Mouse (Mus musculus): ENCODE results near the gene Fcgrt. TPM values are rescaled to one million over a fixed set of nuclear protein-coding genes. Genes with fewer than 3 reads are reported as not detected.

Gene Fcgrt
- total RNA-seq, 1 experiment: 10.6 TPM

DNA sequence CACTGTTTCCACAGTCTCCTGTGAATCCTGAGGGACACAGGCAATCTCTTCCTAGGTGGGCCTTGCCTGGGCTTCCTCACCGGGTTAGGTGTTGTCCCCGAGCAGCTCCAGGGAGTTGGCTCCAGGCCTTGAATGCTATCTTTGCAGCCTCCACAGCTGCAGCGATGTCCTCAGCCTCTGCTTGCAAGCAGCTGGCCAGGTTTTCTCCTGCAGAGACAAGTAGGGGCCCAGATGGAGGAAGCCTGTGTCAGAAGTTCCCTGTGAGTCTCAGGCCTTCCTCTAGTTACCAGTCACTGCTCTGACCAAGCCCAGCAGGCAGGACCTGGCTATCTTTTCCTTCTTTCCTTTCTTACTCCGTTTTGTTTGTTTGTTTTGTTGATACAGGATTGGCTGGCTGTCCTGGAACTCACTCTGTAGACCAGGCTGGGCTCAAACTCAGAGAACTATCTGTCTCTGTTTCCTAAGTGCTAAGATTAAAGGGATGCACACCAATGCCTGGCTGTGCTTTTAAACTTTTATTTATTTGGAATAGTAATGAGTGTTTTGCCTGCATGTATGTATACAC is 45.0 kb upstream of the Fcgrt start:
- in situ Hi-C loops (cut with MboI; ENCODE audit: low sequenced_read_pairs in 2 of 2, unreplicated experiment in 2 of 2): no loop called here
- Histone ChIP-seq H3K27ac (ENCODE audit: insufficient read depth, low read depth, low read length, poor library complexity, severe bottlenecking) (no peak overlapping the region), H3K9ac (ENCODE audit: insufficient read depth, low read depth, low read length, poor library complexity, severe bottlenecking) (no peak overlapping the region)

DNA sequence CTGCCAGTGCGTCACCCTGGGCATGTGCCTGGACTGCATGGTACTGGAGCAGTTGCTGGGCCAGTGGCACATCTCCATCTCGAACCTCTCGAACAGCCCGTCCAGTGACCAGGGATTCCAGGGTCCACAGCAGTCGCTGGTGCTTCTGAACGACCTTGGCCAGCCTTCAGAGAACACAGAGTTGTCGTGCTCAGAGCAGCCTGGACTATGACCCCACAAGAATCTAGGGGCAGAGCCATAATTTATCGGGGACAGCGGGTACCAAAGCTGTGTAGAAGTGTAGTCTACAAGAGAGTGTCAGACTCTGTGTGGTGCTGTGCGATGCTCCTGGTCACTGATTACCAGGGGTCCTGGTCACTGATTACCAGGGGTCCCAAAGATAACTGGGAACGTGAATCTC is 44.2 kb upstream of the Fcgrt start:
- in situ Hi-C loops (cut with MboI; ENCODE audit: low sequenced_read_pairs in 2 of 2, unreplicated experiment in 2 of 2): no loop called here
- H3K4me1 ChIP-seq (ENCODE audit: control insufficient read depth in 2 of 2, insufficient read depth in 2 of 2, low read length in 2 of 2, poor library complexity in 1 of 2): peaks cover 2 to 3% of the 10 kb centered on the region in 2 experiments; a peak in 2 of 4 replicates
- no peaks in the 10 kb centered on the region for H3K9me3 ChIP-seq (ENCODE audit: control insufficient read depth, insufficient read depth, low read depth, low read length)
- no peak overlapping the region for H3K9ac ChIP-seq (ENCODE audit: insufficient read depth, low read depth, low read length, poor library complexity, severe bottlenecking)
- peaks cover 29% of the 10 kb centered on the region for H3K36me3 ChIP-seq (ENCODE audit: control insufficient read depth, insufficient read depth, low read length, poor library complexity, severe bottlenecking)
- TF ChIP-seq HCFC1 (IDR thresholded peaks at IDR 0.05; ENCODE audit: borderline replicate concordance, insufficient read depth, low read length): no peak
- no peak for TF ChIP-seq MAFK (IDR thresholded peaks at IDR 0.05; ENCODE audit: insufficient read depth, low read depth, low read length)
- no peak for TF ChIP-seq ZC3H11A (IDR thresholded peaks at IDR 0.05; ENCODE audit: borderline replicate concordance, low read depth, low read length)
- no peak for TF ChIP-seq CHD2 (IDR thresholded peaks at IDR 0.05; ENCODE audit: low read depth, low read length)
- no peak for TF ChIP-seq ZNF384 (IDR thresholded peaks at IDR 0.05; ENCODE audit: low read depth, low read length)
- no peak overlapping the region for H3K27ac ChIP-seq (ENCODE audit: insufficient read depth, low read depth, low read length, poor library complexity, severe bottlenecking)
- DNase-seq (ENCODE audit: low read depth, low spot score): no peak
- no peak overlapping the region for H3K4me3 ChIP-seq (ENCODE audit: insufficient read depth in 1 of 2, low read depth in 1 of 2, low read length in 2 of 2, poor library complexity in 1 of 2, severe bottlenecking in 1 of 2)

More for the DNA sequence above, 45.0 kb upstream of the Fcgrt start:
- DNase-seq (ENCODE audit: low read depth, low spot score): no peak
- TF ChIP-seq ZNF384 (IDR thresholded peaks at IDR 0.05; ENCODE audit: low read depth, low read length) (no peak), CHD2 (IDR thresholded peaks at IDR 0.05; ENCODE audit: low read depth, low read length) (no peak), MAFK (IDR thresholded peaks at IDR 0.05; ENCODE audit: insufficient read depth, low read depth, low read length) (no peak), HCFC1 (IDR thresholded peaks at IDR 0.05; ENCODE audit: borderline replicate concordance, insufficient read depth, low read length) (no peak), ZC3H11A (IDR thresholded peaks at IDR 0.05; ENCODE audit: borderline replicate concordance, low read depth, low read length) (no peak)
- H3K4me3 ChIP-seq (ENCODE audit: insufficient read depth in 1 of 2, low read depth in 1 of 2, low read length in 2 of 2, poor library complexity in 1 of 2, severe bottlenecking in 1 of 2): no peak overlapping the region
- peaks cover 24% of the 10 kb centered on the region for H3K36me3 ChIP-seq (ENCODE audit: control insufficient read depth, insufficient read depth, low read length, poor library complexity, severe bottlenecking)
- H3K9me3 ChIP-seq (ENCODE audit: control insufficient read depth, insufficient read depth, low read depth, low read length): no peaks in the 10 kb centered on the region
- H3K4me1 ChIP-seq (ENCODE audit: control insufficient read depth in 2 of 2, insufficient read depth in 2 of 2, low read length in 2 of 2, poor library complexity in 1 of 2): peaks cover 3 to 4% of the 10 kb centered on the region in 2 experiments; a peak in 3 of 4 replicates

DNA sequence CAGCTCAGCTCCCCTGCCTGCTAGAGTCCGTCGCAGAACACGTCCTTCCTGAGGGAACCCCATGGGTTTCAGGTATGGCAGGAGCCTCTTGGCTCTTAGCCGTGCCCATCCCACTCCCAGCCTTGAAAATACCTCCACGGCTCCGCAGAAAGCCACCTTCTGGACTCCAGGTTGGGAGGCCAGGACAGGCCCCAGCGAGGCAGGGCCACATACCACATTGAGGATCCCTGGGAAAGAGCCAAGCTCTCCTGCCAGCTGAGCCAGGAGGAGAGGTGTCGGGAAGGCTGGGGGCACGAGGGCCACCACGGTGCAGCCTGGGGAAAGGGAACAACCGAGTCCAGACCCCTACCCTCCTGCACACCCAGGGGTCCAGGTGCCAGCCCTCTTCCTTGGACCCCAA is 43.6 kb upstream of the Fcgrt start:
- in situ Hi-C loops (cut with MboI; ENCODE audit: low sequenced_read_pairs in 2 of 2, unreplicated experiment in 2 of 2): no loop called here
- no peak for DNase-seq (ENCODE audit: low read depth, low spot score)
- no peak overlapping the region for H3K9ac ChIP-seq (ENCODE audit: insufficient read depth, low read depth, low read length, poor library complexity, severe bottlenecking)
- H3K4me1 ChIP-seq (ENCODE audit: control insufficient read depth in 2 of 2, insufficient read depth in 2 of 2, low read length in 2 of 2, poor library complexity in 1 of 2): peaks cover 2 to 3% of the 10 kb centered on the region in 2 experiments; a peak in 2 of 4 replicates
- H3K36me3 ChIP-seq (ENCODE audit: control insufficient read depth, insufficient read depth, low read length, poor library complexity, severe bottlenecking): peaks cover 34% of the 10 kb centered on the region
- H3K9me3 ChIP-seq (ENCODE audit: control insufficient read depth, insufficient read depth, low read depth, low read length): no peaks in the 10 kb centered on the region
- no peak overlapping the region for H3K4me3 ChIP-seq (ENCODE audit: insufficient read depth in 1 of 2, low read depth in 1 of 2, low read length in 2 of 2, poor library complexity in 1 of 2, severe bottlenecking in 1 of 2)
- TF ChIP-seq MAFK (IDR thresholded peaks at IDR 0.05; ENCODE audit: insufficient read depth, low read depth, low read length) (no peak), HCFC1 (IDR thresholded peaks at IDR 0.05; ENCODE audit: borderline replicate concordance, insufficient read depth, low read length) (no peak), CHD2 (IDR thresholded peaks at IDR 0.05; ENCODE audit: low read depth, low read length) (no peak), ZNF384 (IDR thresholded peaks at IDR 0.05; ENCODE audit: low read depth, low read length) (no peak)
- no peak overlapping the region for H3K27ac ChIP-seq (ENCODE audit: insufficient read depth, low read depth, low read length, poor library complexity, severe bottlenecking)

DNA sequence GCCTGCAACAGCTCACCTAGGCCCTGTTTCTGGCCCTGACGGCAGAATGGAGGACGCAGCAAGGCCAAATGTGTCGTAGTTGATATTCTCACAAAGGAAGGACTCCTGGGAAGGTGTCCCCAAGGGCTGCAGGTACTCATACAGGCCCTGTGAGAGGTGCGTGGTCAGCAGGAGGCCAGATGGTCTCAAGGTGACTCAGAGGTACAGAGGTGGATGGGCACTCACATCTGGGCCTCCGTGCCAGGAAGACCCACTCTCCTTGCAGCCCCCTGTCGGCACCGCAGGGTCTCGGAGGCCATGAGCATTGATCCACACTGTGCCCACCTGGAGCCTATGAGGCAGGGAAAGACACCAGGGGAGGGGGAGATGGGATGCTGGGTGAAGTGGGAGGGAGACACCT is 41.8 kb upstream of the Fcgrt start:
- no peak overlapping the region for H3K9ac ChIP-seq (ENCODE audit: insufficient read depth, low read depth, low read length, poor library complexity, severe bottlenecking)
- H3K27ac ChIP-seq (ENCODE audit: insufficient read depth, low read depth, low read length, poor library complexity, severe bottlenecking): no peak overlapping the region
- no peaks in the 10 kb centered on the region for H3K9me3 ChIP-seq (ENCODE audit: control insufficient read depth, insufficient read depth, low read depth, low read length)
- no peak for TF ChIP-seq HCFC1 (IDR thresholded peaks at IDR 0.05; ENCODE audit: borderline replicate concordance, insufficient read depth, low read length)
- TF ChIP-seq ZC3H11A (IDR thresholded peaks at IDR 0.05; ENCODE audit: borderline replicate concordance, low read depth, low read length): no peak
- no peak overlapping the region for H3K4me3 ChIP-seq (ENCODE audit: insufficient read depth in 1 of 2, low read depth in 1 of 2, low read length in 2 of 2, poor library complexity in 1 of 2, severe bottlenecking in 1 of 2)
- peaks cover 0 to under 1% of the 10 kb centered on the region in 2 experiments; a peak in 2 of 4 replicates for H3K4me1 ChIP-seq (ENCODE audit: control insufficient read depth in 2 of 2, insufficient read depth in 2 of 2, low read length in 2 of 2, poor library complexity in 1 of 2)
- in situ Hi-C loops (cut with MboI; ENCODE audit: low sequenced_read_pairs in 2 of 2, unreplicated experiment in 2 of 2): no loop called here
- no peak for DNase-seq (ENCODE audit: low read depth, low spot score)
- peaks cover 44% of the 10 kb centered on the region for H3K36me3 ChIP-seq (ENCODE audit: control insufficient read depth, insufficient read depth, low read length, poor library complexity, severe bottlenecking)

Measured in ES-E14 (cell line).